Mouse (Mus musculus) liver, embryonic 15.5 days (tissue): ENCODE data around the gene Ncapg2. TPM values are rescaled to one million over a fixed set of nuclear protein-coding genes. Genes with fewer than 3 reads are reported as not detected.

Experiments
- ATAC-seq: fragments of 200-750 bp; cut with Nextera tagmentation; 2 replicates; pipeline ENCODE4 v1.8.0; 2017; ENCODE audit warnings: moderate number of reproducible peaks, mild to moderate bottlenecking, moderate library complexity; ENCODE audit not compliant: insufficient read depth
- H3K27ac ChIP-seq: fragments of 300-500 bp; sonication (generic); replicated peaks from 2 replicates; pipeline ENCODE4 v1.5.1; 2015; ENCODE audit warnings: mild to moderate bottlenecking, inconsistent platforms
- H3K27me3 ChIP-seq: fragments of 300-500 bp; sonication (generic); 2 replicates; pipeline ENCODE4 v1.6.1; 2015; ENCODE audit warnings: mild to moderate bottlenecking, inconsistent platforms
- H3K36me3 ChIP-seq: fragments of 300-500 bp; sonication (generic); replicated peaks from 2 replicates; pipeline ENCODE4 v1.6.1; 2015; ENCODE audit warnings: moderate library complexity, mild to moderate bottlenecking, inconsistent platforms
- H3K4me1 ChIP-seq: fragments of 300-500 bp; sonication (generic); replicated peaks from 2 replicates; pipeline ENCODE4 v1.6.1; 2015; ENCODE audit warnings: inconsistent platforms
- H3K4me2 ChIP-seq: fragments of 300-500 bp; sonication (generic); 2 replicates; pipeline ENCODE4 v1.6.1; 2015; ENCODE audit warnings: moderate library complexity, mild to moderate bottlenecking, inconsistent platforms
- H3K4me3 ChIP-seq: fragments of 300-500 bp; sonication (generic); replicated peaks from 2 replicates; pipeline ENCODE4 v1.5.1; 2015; ENCODE audit warnings: mild to moderate bottlenecking, inconsistent platforms
- H3K9ac ChIP-seq: fragments of 300-500 bp; sonication (generic); 2 replicates; pipeline ENCODE4 v1.6.1; 2015; ENCODE audit warnings: moderate library complexity, mild to moderate bottlenecking, inconsistent platforms
- H3K9me3 ChIP-seq: fragments of 300-500 bp; sonication (generic); replicated peaks from 2 replicates; pipeline ENCODE4 v1.6.1; 2016; ENCODE audit warnings: inconsistent platforms
- WGBS: fragments of 180-500 bp; shearing (Covaris S2); methylation state at CpG from one replicate; pipeline ENCODE4 v1.1.7; 2015; ENCODE audit warnings: mixed read lengths; ENCODE audit not compliant: insufficient replicate concordance; 5-methylcytosine and 5-hydroxymethylcytosine counted together
- polyA plus RNA-seq: library from polyadenylated mRNA; unstranded; fragments of >200 nt; fragmentation: Nextera tagmentation; extraction: Ambion mirVana; gene quantifications from 2 replicates; pipeline ENCODE4 v1.2.1, GENCODE M21; 2015

Ncapg2 gene
- polyA plus RNA-seq, 1 experiment from 2014 or later = 44.1 TPM

DNA sequence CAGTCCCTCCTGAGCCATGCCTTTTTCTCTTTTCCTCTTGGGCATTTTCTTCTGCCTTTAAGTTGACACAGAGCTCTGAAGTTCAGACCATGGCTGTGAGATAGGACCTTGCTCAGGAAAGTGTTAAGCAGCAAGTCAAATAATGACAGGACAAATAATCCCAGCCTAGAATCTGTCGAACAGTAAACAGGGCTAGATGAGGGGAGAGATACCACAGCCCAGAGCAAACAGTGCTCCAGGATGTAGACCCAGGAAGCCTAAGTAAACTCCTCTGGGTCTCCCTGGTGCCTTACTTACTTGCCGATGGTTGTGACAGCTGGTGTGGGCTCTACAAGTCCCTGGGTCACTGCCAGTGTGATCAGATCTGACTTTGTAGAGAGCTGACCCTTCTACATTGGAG, 78.4 kb downstream of the Ncapg2 start:
- Histone ChIP-seq H3K27ac (no peak overlapping the region), H3K9me3 (no peaks in the 10 kb centered on the region), H3K4me1 (peaks cover 12% of the 10 kb centered on the region), H3K27me3 (peaks cover 54% of the 10 kb centered on the region), H3K4me2 (no peak overlapping the region), H3K9ac (no peak overlapping the region), H3K36me3 (no peaks in the 10 kb centered on the region), H3K4me3 (no peak overlapping the region)
- ATAC-seq = peak; percentile 32; the same call in 1 of the 2 replicates
- 34% methylated on average over 2 of the region's 2 CpGs for WGBS

DNA sequence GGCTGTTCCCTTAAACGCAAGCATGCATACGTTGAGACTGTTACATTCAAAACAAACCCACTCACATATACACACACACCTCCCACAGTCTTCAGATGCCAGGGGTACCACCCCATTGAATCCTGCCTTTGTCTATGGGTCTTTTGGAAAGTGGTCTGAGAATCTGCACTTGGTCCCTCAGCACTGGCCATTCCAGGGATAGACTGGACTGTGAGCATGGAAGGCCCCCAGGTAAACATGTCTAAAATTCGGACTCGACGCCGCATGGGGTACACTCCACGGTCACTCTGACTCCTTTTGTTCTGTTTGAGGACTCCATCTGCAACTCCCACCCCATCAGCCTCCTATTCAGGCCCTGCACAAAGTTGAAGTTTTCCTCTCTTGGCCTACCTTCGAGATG, 79.8 kb downstream of the Ncapg2 start:
- Histone ChIP-seq H3K4me3 (no peak overlapping the region), H3K4me2 (no peak overlapping the region; the same call in 1 of the 2 replicates), H3K9me3 (no peaks in the 10 kb centered on the region), H3K27ac (no peak overlapping the region), H3K4me1 (peaks cover 12% of the 10 kb centered on the region), H3K27me3 (peaks cover 57% of the 10 kb centered on the region), H3K36me3 (no peaks in the 10 kb centered on the region), H3K9ac (no peak overlapping the region)
- 54% methylated on average over 8 of the region's 8 CpGs for WGBS
- ATAC-seq = no peak

DNA sequence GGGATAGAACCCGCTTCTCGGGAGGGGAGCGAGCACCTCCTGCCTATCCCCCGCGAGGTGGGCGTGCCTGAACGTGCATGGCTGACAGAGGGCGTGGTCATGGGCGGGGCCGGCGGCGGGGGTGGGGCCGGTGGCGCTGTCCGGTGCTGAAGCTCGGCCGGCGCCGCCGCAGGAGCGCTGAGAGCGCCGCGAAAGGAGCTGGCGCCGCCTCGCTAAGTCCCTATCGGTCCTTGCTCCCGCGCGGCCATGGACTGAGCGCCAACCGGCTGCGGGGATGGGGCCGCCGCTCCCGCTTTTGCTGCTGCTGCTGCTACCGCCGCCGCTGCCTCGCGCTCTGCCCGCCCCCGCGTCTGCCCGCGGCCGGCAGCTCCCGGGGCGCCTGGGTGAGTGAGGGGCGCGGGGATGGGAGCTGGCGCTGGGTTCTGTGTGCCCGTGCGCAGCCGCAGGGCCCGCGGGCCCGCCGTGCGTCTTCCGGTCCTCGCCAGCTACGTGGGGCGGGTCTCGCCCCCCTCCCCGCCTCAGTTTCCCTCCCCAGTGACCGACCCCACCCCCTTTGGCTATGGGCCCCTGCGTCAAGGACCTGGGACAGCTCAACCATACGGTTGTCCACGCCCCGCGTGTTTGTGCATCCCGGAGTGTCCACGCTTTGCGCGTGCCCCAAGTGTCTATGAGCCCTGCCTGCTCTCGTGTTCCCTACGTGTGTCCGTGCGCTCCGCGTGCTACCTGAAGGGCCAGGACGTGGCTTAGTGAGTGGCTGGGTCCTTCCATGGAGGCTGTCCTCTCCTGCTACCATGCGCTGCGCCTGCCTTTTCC, 80.6 kb downstream of the Ncapg2 start, which contains the start of gene Ptprn2:
TSS of gene Ptprn2 (plus strand) at position 130 of the 813 bp plus-strand sequence.
- Histone ChIP-seq H3K4me2 (peak within 1 kb of the TSS; percentile 72), H3K27me3 (peaks cover 57% of the 10 kb centered on the region), H3K36me3 (no peaks in the 10 kb centered on the region), H3K4me1 (peaks cover 12% of the 10 kb centered on the region), H3K27ac (no peak within 1 kb of the TSS), H3K4me3 (peak within 1 kb of the TSS; percentile 39), H3K9ac (no peak within 1 kb of the TSS), H3K9me3 (no peaks in the 10 kb centered on the region)
- WGBS = under 1% methylated on average over 85 of the region's 86 CpGs
- peak; percentile 73 for ATAC-seq

DNA sequence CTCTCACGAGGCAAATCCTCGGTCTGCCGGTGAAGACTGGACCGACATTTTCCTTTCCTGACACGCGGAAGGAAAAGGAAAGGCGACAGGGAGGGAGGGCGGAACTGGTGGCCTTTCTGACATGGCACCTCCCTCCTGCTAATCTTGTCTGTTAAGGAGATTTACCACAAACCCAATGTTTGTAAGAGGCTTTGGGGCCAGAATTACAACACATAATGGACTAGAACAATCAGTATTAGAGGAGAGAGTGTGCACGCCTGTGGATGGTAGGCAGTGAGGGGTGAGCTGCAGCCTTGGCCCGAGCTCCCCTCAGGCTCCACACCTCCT, 81.2 kb downstream of the Ncapg2 start:
- Histone ChIP-seq H3K27me3 (peaks cover 55% of the 10 kb centered on the region), H3K9ac (no peak overlapping the region), H3K27ac (no peak overlapping the region), H3K4me2 (peak overlapping the region; percentile 72), H3K4me1 (peaks cover 12% of the 10 kb centered on the region), H3K9me3 (no peaks in the 10 kb centered on the region), H3K4me3 (0 out of 2 replicates have a peak overlapping the region, but pooled peaks have one; percentile 39), H3K36me3 (no peaks in the 10 kb centered on the region)
- WGBS = 6% methylated on average over 10 of the region's 10 CpGs
- no peak for ATAC-seq

DNA sequence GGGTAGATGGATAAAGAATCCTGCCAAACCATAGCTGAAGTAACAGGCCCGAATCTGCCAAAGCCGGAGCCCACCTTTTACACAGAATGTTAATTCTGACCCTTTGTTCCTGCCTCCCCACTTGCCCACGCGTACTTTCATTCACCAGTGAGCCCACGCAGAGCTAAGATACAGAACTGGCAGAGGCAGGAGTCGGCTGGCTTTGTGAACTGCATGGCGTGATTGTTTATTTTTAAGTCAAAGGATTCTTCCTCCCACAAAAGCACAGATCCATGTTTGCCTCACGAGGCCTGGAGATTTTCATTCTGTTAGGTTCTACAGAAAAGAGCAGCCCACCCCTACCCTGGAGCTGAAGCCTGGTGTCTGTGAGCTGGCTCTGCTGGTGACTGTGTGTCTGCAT, 83.6 kb downstream of the Ncapg2 start:
- Histone ChIP-seq H3K4me2 (no peak overlapping the region), H3K9me3 (no peaks in the 10 kb centered on the region), H3K4me3 (no peak overlapping the region), H3K27me3 (peaks cover 49% of the 10 kb centered on the region), H3K4me1 (peaks cover 12% of the 10 kb centered on the region), H3K36me3 (no peaks in the 10 kb centered on the region), H3K27ac (no peak overlapping the region), H3K9ac (no peak overlapping the region)
- ATAC-seq = no peak
- 54% methylated on average over 8 of the region's 8 CpGs for WGBS

DNA sequence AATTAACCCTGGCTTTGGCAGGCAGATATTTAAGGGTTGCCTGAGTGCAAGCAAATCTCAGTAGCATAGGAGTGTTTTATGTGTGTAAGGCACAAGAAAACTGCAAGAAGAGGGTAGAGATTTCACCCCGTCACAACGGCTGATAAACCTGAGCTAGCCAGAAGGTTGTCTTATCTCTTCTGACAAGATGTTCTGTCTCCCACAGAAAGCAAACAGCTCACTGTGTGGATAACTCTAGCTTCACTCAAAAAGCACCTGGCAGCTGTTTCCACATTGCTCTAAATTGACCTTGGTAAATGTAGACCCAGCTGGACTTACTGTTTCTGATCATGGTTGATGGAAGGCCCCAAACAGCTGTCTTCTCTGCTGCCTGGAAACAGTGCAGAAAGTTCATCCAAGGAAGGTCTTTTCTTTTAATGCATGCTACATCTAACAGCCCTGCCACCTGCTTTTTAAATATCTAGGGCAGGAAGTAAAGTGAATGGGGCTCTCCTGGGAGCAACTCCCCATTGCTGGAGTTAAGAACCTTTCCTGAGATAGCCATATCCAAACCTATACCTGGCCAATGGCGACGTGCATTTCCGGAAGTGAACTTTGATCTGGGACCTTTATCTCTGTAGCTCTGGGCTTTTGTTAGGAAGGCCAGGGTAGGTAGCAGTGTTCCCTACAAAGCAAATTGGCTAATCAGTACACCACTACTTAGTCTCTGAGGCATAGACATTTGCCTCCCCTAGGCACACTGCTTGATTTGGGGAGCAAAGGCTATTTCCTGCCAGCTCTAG, 85.6 kb downstream of the Ncapg2 start:
- Histone ChIP-seq H3K9ac (no peak overlapping the region), H3K9me3 (no peaks in the 10 kb centered on the region), H3K4me3 (no peak overlapping the region), H3K4me2 (no peak overlapping the region), H3K27ac (no peak overlapping the region), H3K27me3 (peaks cover 30% of the 10 kb centered on the region), H3K4me1 (peaks cover 8% of the 10 kb centered on the region), H3K36me3 (no peaks in the 10 kb centered on the region)
- WGBS = 48% methylated on average over 5 of the region's 5 CpGs
- no peak for ATAC-seq

DNA sequence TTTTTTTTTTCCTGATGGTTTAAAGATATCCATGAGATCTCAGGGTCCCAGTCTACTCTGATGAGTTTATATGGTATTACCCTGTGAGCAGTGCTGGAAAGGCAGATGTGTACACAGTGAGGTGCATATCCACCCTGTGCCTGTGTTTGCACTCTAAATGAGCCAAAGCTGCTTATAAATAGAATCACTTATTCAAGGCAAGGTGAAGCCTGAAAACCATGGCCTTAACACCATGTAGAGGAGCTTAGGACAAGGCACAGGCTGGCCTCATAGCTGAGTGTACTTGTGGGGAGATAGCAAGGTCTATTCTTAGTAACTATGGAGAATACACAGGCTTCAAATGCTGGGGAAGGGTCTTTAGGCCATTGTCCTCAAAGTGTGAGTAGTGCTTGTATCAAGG, 93.5 kb downstream of the Ncapg2 start:
- no peak for ATAC-seq

DNA sequence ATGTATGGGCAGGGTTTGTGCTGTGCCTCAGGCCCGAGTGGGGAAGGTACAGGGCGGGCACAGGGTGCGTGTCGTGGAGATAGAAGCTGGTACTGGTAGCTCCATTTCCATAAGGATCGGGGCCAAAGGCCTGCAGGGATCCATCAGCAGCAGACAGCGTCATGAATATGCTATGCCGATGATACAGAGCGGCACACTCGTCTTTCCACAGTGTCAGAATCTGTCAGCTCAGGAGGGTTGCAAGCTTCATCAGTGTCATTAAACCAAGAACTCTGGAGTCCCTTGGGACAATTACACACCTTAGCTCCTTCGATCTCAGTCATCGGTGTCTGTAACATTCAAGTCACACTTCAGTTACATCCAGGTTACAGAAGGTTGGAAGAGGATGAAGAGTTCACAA, 95.5 kb downstream of the Ncapg2 start:
- no peaks in the 10 kb centered on the region for H3K27me3 ChIP-seq
- no peaks in the 10 kb centered on the region for H3K4me1 ChIP-seq
- no peak overlapping the region for H3K27ac ChIP-seq
- no peaks in the 10 kb centered on the region for H3K9me3 ChIP-seq
- no peak overlapping the region for H3K4me2 ChIP-seq
- no peak overlapping the region for H3K9ac ChIP-seq
- ATAC-seq = no peak
- H3K36me3 ChIP-seq = no peaks in the 10 kb centered on the region
- WGBS = 72% methylated on average over 11 of the region's 11 CpGs
- no peak overlapping the region for H3K4me3 ChIP-seq

More for the DNA sequence above, 93.5 kb downstream of the Ncapg2 start:
- Histone ChIP-seq H3K36me3 (no peaks in the 10 kb centered on the region), H3K4me2 (no peak overlapping the region), H3K27me3 (no peaks in the 10 kb centered on the region), H3K4me1 (no peaks in the 10 kb centered on the region), H3K27ac (no peak overlapping the region), H3K9me3 (no peaks in the 10 kb centered on the region), H3K4me3 (no peak overlapping the region), H3K9ac (no peak overlapping the region)

DNA sequence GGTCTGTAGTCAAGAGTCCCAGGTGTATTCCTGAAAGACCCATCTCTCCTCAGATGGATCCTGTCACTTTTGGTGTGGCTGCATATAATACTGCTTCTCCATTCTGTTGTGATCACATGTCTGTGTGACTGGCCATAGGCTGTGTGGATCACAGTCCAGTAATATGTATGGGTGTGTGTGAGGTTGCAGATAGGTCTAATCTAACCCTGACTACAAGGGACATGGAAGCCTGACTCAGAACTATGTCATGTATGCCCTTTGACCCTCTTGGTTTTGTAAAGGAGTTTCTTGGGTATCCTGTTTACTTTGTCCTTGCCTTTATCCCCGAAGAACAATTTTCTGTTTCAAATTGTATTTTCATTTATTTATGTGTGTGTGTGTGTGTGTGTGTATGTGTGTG, 107.3 kb downstream of the Ncapg2 start:
- WGBS = 43% methylated on average over 1 of the region's 1 CpGs
- Histone ChIP-seq H3K9me3 (no peaks in the 10 kb centered on the region), H3K27ac (no peak overlapping the region), H3K4me1 (no peaks in the 10 kb centered on the region), H3K4me3 (no peak overlapping the region), H3K27me3 (no peaks in the 10 kb centered on the region), H3K36me3 (no peaks in the 10 kb centered on the region), H3K4me2 (no peak overlapping the region), H3K9ac (no peak overlapping the region)
- ATAC-seq = no peak
